Mouse (Mus musculus) G1E (cell line): Measurements from ENCODE around the gene Plpp2. TPM values are rescaled to one million over a fixed set of nuclear protein-coding genes. Genes with fewer than 3 reads are reported as not detected.

Experiments used
- ATAC-seq: 2 replicates; pipeline ENCODE4 v1.8.0; 2016; ENCODE audit warnings: mild to moderate bottlenecking; ENCODE audit not compliant: insufficient number of reproducible peaks, poor library complexity, low FRiP score, severe bottlenecking; ENCODE audit errors: extremely low read depth
- DNase-seq: peaks from one replicate; pipeline ENCODE4 v3.0.0; 2012; ENCODE audit warnings: low spot score
- H3K27me3 ChIP-seq: 2 replicates; pipeline ENCODE4 v1.6.1; 2012; ENCODE audit warnings: mild to moderate bottlenecking, low read length, inconsistent platforms; ENCODE audit not compliant: insufficient read depth
- H3K36me3 ChIP-seq: replicated peaks from 2 replicates; pipeline ENCODE3; 2012; ENCODE audit warnings: mild to moderate bottlenecking, inconsistent platforms
- H3K4me1 ChIP-seq: 2 replicates; pipeline ENCODE4 v1.6.1; 2012; ENCODE audit warnings: low read depth, low read length, inconsistent platforms, mixed read lengths; ENCODE audit not compliant: insufficient read depth
- H3K4me3 ChIP-seq: 2 replicates; pipeline ENCODE4 v1.5.1; 2012; ENCODE audit warnings: low read depth, mild to moderate bottlenecking, inconsistent platforms, low read length, moderate library complexity, mixed read lengths
- H3K9me3 ChIP-seq: replicated peaks from 2 replicates; pipeline ENCODE4 v1.6.1; 2012; ENCODE audit warnings: inconsistent platforms
- CTCF ChIP-seq: IDR thresholded peaks from 2 replicates; pipeline ENCODE4 v1.5.1; 2012; ENCODE audit warnings: low read depth, low read length, inconsistent platforms, mixed read lengths
- GATA1 ChIP-seq: IDR thresholded peaks from 2 replicates; pipeline ENCODE4 v1.6.1; 2012; ENCODE audit warnings: borderline replicate concordance, low read length, inconsistent platforms, mixed read lengths
- GATA2 ChIP-seq: IDR thresholded peaks from 2 replicates; pipeline ENCODE4 v1.6.1; 2012; ENCODE audit warnings: low read depth, low read length, inconsistent platforms, borderline replicate concordance
- POLR2AphosphoS5 ChIP-seq: IDR thresholded peaks from 2 replicates; pipeline ENCODE4 v1.6.1; 2012; ENCODE audit warnings: low read depth, low read length, inconsistent platforms; ENCODE audit not compliant: insufficient replicate concordance
- TAL1 ChIP-seq: conservative IDR thresholded peaks from 2 replicates; pipeline ENCODE4 v1.6.1; 2012; ENCODE audit warnings: low read depth, low read length, inconsistent platforms, mixed read lengths
- polyA plus RNA-seq: library from polyadenylated mRNA; stranded (reverse); fragments of >175 nt; gene quantifications from 2 replicates; pipeline ENCODE4 v1.2.3, GENCODE M21; 2012
- total RNA-seq, 2 experiments: library from RNA; stranded (forward) in 1 of 2; stranded (reverse) in 1 of 2; fragments of 200-1000 nt in 1 of 2; fragments of >200 nt in 1 of 2; fragmentation: Nextera tagmentation in 1 of 2; gene quantifications; 2 replicates each; pipeline ENCODE4 v1.2.3; 2014 to 2017

Gene Plpp2
- total and polyA plus RNA-seq, 3 experiments = 0.21 TPM; not detected in 2

- Histone ChIP-seq H3K27me3 (no peaks in the 10 kb centered on the region), H3K4me3 (no peak overlapping the region), H3K9me3 (no peaks in the 10 kb centered on the region), H3K4me1 (no peaks in the 10 kb centered on the region), H3K36me3 (no peaks in the 10 kb centered on the region)
- no peak for DNase-seq
- no peak for TF ChIP-seq TAL1
- TF ChIP-seq CTCF = no peak
- no peak for TF ChIP-seq GATA1
- TF ChIP-seq GATA2 = no peak
- no peak for TF ChIP-seq POLR2AphosphoS5
- no peak for ATAC-seq
These were observed 37.7 kb downstream of the Plpp2 start for GRCm38 (mm10) chr10:79495886-79496285.

Other genes with a start within 250 kb of the Plpp2 start
- not detected in 2 replicates for gene Vmn2r82, start 177.3 kb downstream of the Plpp2 start, total RNA-seq (2014; fragmentation: Nextera tagmentation)
- 0.16 and 0.17 TPM in 2 replicates for gene Vmn2r82, start 177.3 kb downstream of the Plpp2 start, total RNA-seq (2017)
- gene Vmn2r82, start 177.3 kb downstream of the Plpp2 start, polyA plus RNA-seq = not detected in 2 replicates
- gene Vmn2r83, start 65.1 kb downstream of the Plpp2 start, total RNA-seq (2014; fragmentation: Nextera tagmentation) = not detected in 2 replicates
- 0.05 and 0.06 TPM in 2 replicates for gene Vmn2r83, start 65.1 kb downstream of the Plpp2 start, total RNA-seq (2017)
- gene Vmn2r83, start 65.1 kb downstream of the Plpp2 start, polyA plus RNA-seq = not detected in 2 replicates
- not detected in 2 replicates for gene Mier2, start 21.4 kb upstream of the Plpp2 start, total RNA-seq (2014; fragmentation: Nextera tagmentation)
- gene Mier2, start 21.4 kb upstream of the Plpp2 start, total RNA-seq (2017) = not detected in 2 replicates
- 0.05 TPM in 1 of 2 replicates, not detected in the other for gene Mier2, start 21.4 kb upstream of the Plpp2 start, polyA plus RNA-seq
- gene Theg, start 53.5 kb upstream of the Plpp2 start, total RNA-seq (2014; fragmentation: Nextera tagmentation) = not detected in 2 replicates
- 0.17 TPM in 1 of 2 replicates, not detected in the other for gene Theg, start 53.5 kb upstream of the Plpp2 start, total RNA-seq (2017)
- gene Theg, start 53.5 kb upstream of the Plpp2 start, polyA plus RNA-seq = not detected in 2 replicates
- not detected in 2 replicates for gene C2cd4c, start 80.2 kb upstream of the Plpp2 start, total RNA-seq (2014; fragmentation: Nextera tagmentation)
- gene C2cd4c, start 80.2 kb upstream of the Plpp2 start, total RNA-seq (2017) = 0.06 TPM in 1 of 2 replicates, not detected in the other
- not detected in 2 replicates for gene C2cd4c, start 80.2 kb upstream of the Plpp2 start, polyA plus RNA-seq
- gene Shc2, start 104.1 kb upstream of the Plpp2 start, total RNA-seq (2014; fragmentation: Nextera tagmentation) = not detected in 2 replicates
- 0.05 TPM in 1 of 2 replicates, not detected in the other for gene Shc2, start 104.1 kb upstream of the Plpp2 start, total RNA-seq (2017)
- not detected in 2 replicates for gene Shc2, start 104.1 kb upstream of the Plpp2 start, polyA plus RNA-seq
- gene Odf3l2, start 111.9 kb upstream of the Plpp2 start, total RNA-seq (2014; fragmentation: Nextera tagmentation) = not detected in 2 replicates
- gene Odf3l2, start 111.9 kb upstream of the Plpp2 start, total RNA-seq (2017) = 0.11 TPM in 1 of 2 replicates, not detected in the other
- not detected in 2 replicates for gene Odf3l2, start 111.9 kb upstream of the Plpp2 start, polyA plus RNA-seq
- gene Madcam1, start 130.8 kb upstream of the Plpp2 start, total RNA-seq (2014; fragmentation: Nextera tagmentation) = not detected in 2 replicates
- gene Madcam1, start 130.8 kb upstream of the Plpp2 start, total RNA-seq (2017) = not detected in 2 replicates
- gene Madcam1, start 130.8 kb upstream of the Plpp2 start, polyA plus RNA-seq = not detected in 2 replicates
- gene Tpgs1, start 135.6 kb upstream of the Plpp2 start, total RNA-seq (2014; fragmentation: Nextera tagmentation) = 13.9 and 20.2 TPM in 2 replicates
- 11.6 and 15.5 TPM in 2 replicates for gene Tpgs1, start 135.6 kb upstream of the Plpp2 start, total RNA-seq (2017)
- gene Tpgs1, start 135.6 kb upstream of the Plpp2 start, polyA plus RNA-seq = 78.0 and 91.9 TPM in 2 replicates
- gene Cdc34, start 148.4 kb upstream of the Plpp2 start, total RNA-seq (2014; fragmentation: Nextera tagmentation) = 81.7 and 86.7 TPM in 2 replicates
- 132 and 136 TPM in 2 replicates for gene Cdc34, start 148.4 kb upstream of the Plpp2 start, total RNA-seq (2017)
- 492 and 603 TPM in 2 replicates for gene Cdc34, start 148.4 kb upstream of the Plpp2 start, polyA plus RNA-seq
- not detected in 2 replicates for gene Gzmm, start 155.2 kb upstream of the Plpp2 start, total RNA-seq (2014; fragmentation: Nextera tagmentation)
- gene Gzmm, start 155.2 kb upstream of the Plpp2 start, total RNA-seq (2017) = 0.33 and 0.46 TPM in 2 replicates
- gene Gzmm, start 155.2 kb upstream of the Plpp2 start, polyA plus RNA-seq = 0.19 and 0.28 TPM in 2 replicates
- gene Bsg, start 170.7 kb upstream of the Plpp2 start, total RNA-seq (2014; fragmentation: Nextera tagmentation) = 742 and 832 TPM in 2 replicates
- 308 and 330 TPM in 2 replicates for gene Bsg, start 170.7 kb upstream of the Plpp2 start, total RNA-seq (2017)
- gene Bsg, start 170.7 kb upstream of the Plpp2 start, polyA plus RNA-seq = 872 and 1,137 TPM in 2 replicates
- 0.29 TPM in 1 of 2 replicates, not detected in the other for gene Hcn2, start 182.8 kb upstream of the Plpp2 start, total RNA-seq (2014; fragmentation: Nextera tagmentation)
- gene Hcn2, start 182.8 kb upstream of the Plpp2 start, total RNA-seq (2017) = 0.11 and 0.17 TPM in 2 replicates
- 0.27 and 0.47 TPM in 2 replicates for gene Hcn2, start 182.8 kb upstream of the Plpp2 start, polyA plus RNA-seq
- gene Polrmt, start 212.8 kb upstream of the Plpp2 start, total RNA-seq (2014; fragmentation: Nextera tagmentation) = 44.5 and 50.5 TPM in 2 replicates
- 16.7 and 17.1 TPM in 2 replicates for gene Polrmt, start 212.8 kb upstream of the Plpp2 start, total RNA-seq (2017)
- gene Polrmt, start 212.8 kb upstream of the Plpp2 start, polyA plus RNA-seq = 45.3 and 45.5 TPM in 2 replicates
- gene Fgf22, start 221.3 kb upstream of the Plpp2 start, total RNA-seq (2014; fragmentation: Nextera tagmentation) = not detected in 2 replicates
- 0.44 TPM in 1 of 2 replicates, not detected in the other for gene Fgf22, start 221.3 kb upstream of the Plpp2 start, total RNA-seq (2017)
- gene Fgf22, start 221.3 kb upstream of the Plpp2 start, polyA plus RNA-seq = not detected in 2 replicates
- gene Rnf126, start 233.2 kb upstream of the Plpp2 start, total RNA-seq (2014; fragmentation: Nextera tagmentation) = 109 and 129 TPM in 2 replicates
- gene Rnf126, start 233.2 kb upstream of the Plpp2 start, total RNA-seq (2017) = 23.5 and 25.2 TPM in 2 replicates
- 353 and 382 TPM in 2 replicates for gene Rnf126, start 233.2 kb upstream of the Plpp2 start, polyA plus RNA-seq
- gene Fstl3, start 243.5 kb upstream of the Plpp2 start, total RNA-seq (2014; fragmentation: Nextera tagmentation) = not detected in 2 replicates
- gene Fstl3, start 243.5 kb upstream of the Plpp2 start, total RNA-seq (2017) = 0.12 and 0.22 TPM in 2 replicates
- 0.05 TPM in 1 of 2 replicates, not detected in the other for gene Fstl3, start 243.5 kb upstream of the Plpp2 start, polyA plus RNA-seq